Mouse (Mus musculus): ENCODE results near the gene Dag1. TPM values are rescaled to one million over a fixed set of nuclear protein-coding genes. Genes with fewer than 3 reads are reported as not detected.

Dag1 gene
- polyA plus RNA-seq (2012; rRNA removed): 69.1 and 74.7 TPM in 2 replicates

DNA sequence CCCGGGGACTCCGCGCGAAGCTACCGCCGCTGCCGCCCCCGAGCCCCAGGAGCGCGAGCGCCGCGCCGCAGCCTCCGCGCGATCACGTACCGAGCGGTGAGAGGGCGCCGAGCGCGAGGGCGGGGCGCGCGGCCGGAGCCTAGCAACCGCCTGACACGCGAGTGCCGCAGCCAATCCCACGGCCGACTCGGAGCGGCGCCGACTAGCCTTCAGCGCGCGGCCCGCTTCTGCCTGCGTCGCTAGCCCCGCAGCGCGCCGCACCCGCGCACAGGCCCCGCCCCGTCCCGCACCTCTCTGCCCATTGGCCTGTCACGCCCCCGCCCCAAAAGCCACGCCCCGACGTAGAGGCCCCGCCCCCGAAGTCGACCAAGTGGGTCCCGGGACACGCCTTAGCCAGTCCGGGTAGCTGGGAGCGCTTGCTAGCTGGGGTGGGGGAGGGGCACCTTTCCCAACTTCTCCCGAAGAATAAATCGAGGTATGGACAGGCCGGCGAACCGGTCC lies at the start of gene Dag1:
Dag1 (minus strand) TSS at position 269 of the 501 bp plus-strand sequence.

DNA sequence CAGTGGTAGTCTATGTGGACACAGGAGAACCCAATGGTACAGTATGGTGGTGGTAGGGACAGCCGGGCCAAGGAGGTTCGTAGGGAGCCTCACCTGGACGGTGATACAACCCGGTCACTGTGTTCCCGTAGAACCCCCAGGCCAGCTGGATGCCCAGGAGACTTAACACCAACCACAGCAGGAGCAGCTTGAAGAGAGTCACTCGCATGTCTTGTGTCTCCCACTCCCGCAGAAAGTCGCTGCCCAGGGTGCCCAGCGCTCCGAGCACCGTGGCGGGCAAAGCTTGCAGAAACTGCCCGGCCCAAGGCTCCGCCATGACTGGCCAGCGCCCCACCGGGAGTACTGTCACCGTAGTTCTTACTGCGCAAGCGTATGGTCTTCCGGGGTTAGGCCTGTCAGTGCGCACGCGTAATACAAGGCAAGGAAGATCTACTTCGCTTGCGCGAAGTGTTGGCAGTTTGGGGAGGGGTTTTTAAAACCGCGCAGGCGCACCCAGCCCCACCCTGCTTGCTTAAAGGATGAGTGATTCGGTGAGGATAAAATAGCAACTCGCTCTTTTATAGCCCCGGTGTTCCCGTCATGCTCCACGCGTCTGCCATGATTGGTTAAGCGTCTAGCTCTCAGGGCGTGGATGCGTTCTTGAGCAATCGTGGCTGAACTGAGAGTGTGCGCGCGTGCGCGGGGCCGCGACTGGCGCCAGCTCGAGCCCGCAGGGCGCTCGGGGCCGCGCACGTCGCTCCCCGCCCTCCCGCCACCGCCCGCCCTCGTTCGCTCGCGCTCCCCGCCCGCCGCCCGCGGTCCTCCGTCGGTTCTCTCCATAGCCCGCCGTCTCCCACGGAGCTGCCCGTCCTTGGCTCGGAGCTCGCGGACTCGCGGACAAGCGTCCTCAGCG lies 42.1 kb upstream of the Dag1 start, which contains the start of the genes Rhoa and Tcta:
Rhoa (plus strand) TSS at position 501 of the 892 bp plus-strand sequence.
Tcta (minus strand) TSS at position 532 of the 892 bp plus-strand sequence.

DNA sequence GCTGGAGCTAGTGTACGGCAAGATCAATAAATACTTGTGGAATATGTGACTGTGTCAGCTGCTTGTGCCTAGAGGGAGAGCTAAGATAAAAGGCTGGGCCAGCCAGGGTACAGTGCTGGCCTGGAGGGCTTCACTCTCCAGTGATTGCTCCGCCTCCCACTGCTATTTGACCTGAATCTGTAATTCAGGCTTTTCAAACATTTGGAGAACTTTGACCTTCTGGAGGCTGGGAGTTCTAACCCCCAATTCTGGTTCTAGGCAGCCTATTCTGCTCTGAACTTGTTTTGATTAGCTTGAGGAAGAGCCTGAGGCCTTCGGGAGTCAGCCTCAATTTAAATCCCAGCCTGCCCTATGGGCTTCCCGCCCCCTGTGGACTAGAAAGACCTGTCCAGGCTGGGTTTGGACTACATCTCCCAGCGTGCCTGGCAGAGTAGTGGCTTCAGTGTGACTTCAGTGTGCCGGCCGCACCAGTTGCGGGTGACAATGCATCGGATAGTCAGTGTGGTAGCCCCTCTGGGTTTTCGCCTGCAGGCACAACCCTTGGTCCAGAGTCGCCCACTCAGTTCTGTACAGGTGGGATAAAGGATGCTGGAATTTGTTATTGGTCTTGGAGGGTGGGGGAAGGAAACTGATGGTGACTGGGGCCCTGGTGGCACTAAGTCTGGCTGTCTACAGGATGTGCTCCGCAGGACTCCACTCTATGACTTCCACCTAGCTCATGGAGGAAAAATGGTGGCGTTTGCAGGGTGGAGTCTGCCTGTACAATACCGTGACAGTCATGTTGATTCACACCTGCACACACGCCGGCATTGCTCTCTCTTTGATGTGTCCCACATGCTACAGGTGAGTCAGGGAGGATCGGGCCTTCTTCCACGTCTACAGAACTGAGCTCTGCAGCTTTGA lies 32.9 kb upstream of the Dag1 start, which contains the start of gene Amt:
Amt (plus strand) TSS at position 401 of the 903 bp plus-strand sequence.

DNA sequence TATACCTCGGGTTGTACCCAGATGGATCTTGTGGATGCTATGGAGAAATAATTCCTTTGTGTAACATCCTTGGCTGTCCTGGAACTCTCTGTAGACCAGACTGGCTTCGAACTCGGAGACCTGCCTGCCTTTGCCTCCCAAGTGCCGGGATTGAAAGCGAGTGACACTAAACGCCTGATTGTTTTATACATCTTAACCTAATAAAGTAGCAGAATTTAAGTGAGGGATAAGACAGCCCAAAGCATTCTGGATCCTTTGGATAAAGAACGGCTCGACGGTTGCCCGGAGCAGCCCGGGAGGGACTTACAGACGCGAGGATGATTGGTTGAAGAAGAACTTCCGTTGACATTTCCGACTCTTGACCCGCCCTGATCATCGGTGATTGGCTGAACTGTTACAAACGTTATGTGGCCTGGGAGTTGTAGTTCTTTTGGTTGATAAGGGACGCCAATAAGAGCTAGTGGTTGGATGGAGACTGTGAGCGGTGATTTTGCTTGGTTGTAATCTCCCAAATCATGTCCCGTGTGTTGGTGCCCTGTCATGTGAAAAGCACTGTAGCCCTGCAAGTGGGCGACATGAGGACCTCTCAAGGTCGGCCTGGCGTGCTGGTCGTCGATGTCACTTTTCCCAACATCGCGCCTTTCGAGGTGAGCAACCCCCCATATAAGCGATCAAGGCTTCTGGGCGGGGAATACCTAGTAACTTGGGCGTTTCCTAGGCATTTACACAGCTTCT lies 26.4 kb upstream of the Dag1 start, which contains the start of gene Nicn1:
Nicn1 (plus strand) TSS at position 414 of the 735 bp plus-strand sequence.

DNA sequence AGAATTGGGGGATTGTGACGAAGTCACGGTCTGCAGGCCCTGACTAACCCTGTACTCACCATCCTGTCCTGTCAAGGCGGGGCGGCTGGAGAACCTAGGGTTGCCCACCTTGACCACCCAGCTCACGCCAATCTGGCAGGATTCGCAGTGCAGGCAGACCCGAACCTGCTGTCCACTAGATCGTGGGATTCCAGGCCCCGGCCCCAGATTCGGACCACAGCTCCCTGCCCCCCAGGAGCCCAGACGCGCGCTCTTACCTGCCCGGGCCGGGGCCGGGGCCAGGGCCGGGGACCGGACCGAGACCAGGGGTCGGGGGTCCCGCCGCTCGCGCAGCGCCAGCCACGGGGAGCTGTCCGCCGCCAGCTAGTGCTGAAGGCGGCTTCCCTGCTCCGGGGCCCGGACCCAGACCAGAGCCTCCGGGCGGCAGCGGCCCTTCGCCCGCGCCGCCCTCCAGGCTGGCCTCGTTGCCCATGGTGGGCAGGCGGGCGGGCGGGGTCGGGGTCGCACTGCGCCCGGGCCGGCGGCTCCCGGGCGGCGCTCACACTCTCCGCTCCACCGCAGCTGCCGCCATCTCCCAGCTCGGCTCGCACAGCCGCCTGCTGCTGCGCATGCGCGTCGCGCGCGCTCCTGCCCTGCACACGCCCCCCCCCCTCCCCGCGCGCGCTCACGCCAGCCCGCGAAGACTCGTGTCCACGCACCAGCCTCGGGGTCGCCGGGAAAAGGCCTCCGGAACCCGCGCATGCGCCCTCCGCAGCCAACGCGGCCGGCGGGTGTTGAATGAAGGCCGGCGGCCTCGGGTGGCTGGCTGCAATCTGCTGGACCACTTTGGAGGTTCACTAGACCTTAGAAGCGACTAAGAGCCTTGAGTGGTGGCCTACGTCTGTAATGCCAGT lies 73.7 kb downstream of the Dag1 start, which contains the start of gene Bsn:
Bsn (minus strand) TSS at position 598 of the 893 bp plus-strand sequence.

Other genes starting within 250 kb of the Dag1 start
- 37.4 and 38.5 TPM in 2 replicates for gene Gmppb, start 214.7 kb downstream of the Dag1 start, polyA plus RNA-seq (2012; rRNA removed)
- 13.0 and 13.5 TPM in 2 replicates for gene Amigo3, start 210.8 kb downstream of the Dag1 start, polyA plus RNA-seq (2012; rRNA removed)
- 0.31 and 0.59 TPM in 2 replicates for gene Mst1, start 183.5 kb downstream of the Dag1 start, polyA plus RNA-seq (2012; rRNA removed)
- gene Rnf123, start 180.6 kb downstream of the Dag1 start, polyA plus RNA-seq (2012; rRNA removed): 79.7 and 82.5 TPM in 2 replicates
- gene Apeh, start 169.4 kb downstream of the Dag1 start, polyA plus RNA-seq (2012; rRNA removed): 125 and 159 TPM in 2 replicates
- 3.3 and 3.5 TPM in 2 replicates for gene Bsn, start 73.6 kb downstream of the Dag1 start, polyA plus RNA-seq (2012; rRNA removed)
- 10.7 and 12.1 TPM in 2 replicates for gene Nicn1, start 26.5 kb upstream of the Dag1 start, polyA plus RNA-seq (2012; rRNA removed)
- gene Amt, start 32.9 kb upstream of the Dag1 start, polyA plus RNA-seq (2012; rRNA removed): 8.7 and 10.3 TPM in 2 replicates
- 90.9 and 92.1 TPM in 2 replicates for gene Rhoa, start 42.2 kb upstream of the Dag1 start, polyA plus RNA-seq (2012; rRNA removed)
- 44.9 and 50.3 TPM in 2 replicates for gene Tcta, start 42.2 kb upstream of the Dag1 start, polyA plus RNA-seq (2012; rRNA removed)
- 1,237 and 1,448 TPM in 2 replicates for gene Gpx1, start 74.9 kb upstream of the Dag1 start, polyA plus RNA-seq (2012; rRNA removed)
- gene Usp4, start 83.9 kb upstream of the Dag1 start, polyA plus RNA-seq (2012; rRNA removed): 57.9 and 63.9 TPM in 2 replicates
- 1.2 TPM in 1 of 2 replicates, not detected in the other for gene 1700102P08Rik, start 128.8 kb upstream of the Dag1 start, polyA plus RNA-seq (2012; rRNA removed)
- gene Ccdc36, start 164.5 kb upstream of the Dag1 start, polyA plus RNA-seq (2012; rRNA removed): not detected in 2 replicates
- not detected in 2 replicates for gene BC048562, start 172.5 kb upstream of the Dag1 start, polyA plus RNA-seq (2012; rRNA removed)
- 25.7 and 26.6 TPM in 2 replicates for gene Ccdc71, start 196.6 kb upstream of the Dag1 start, polyA plus RNA-seq (2012; rRNA removed)
- 42.4 and 45.5 TPM in 2 replicates for gene Klhdc8b, start 197.6 kb upstream of the Dag1 start, polyA plus RNA-seq (2012; rRNA removed)
- gene Lamb2, start 215.8 kb upstream of the Dag1 start, polyA plus RNA-seq (2012; rRNA removed): 70.8 and 77.4 TPM in 2 replicates
- gene Usp19, start 226.6 kb upstream of the Dag1 start, polyA plus RNA-seq (2012; rRNA removed): 128 and 131 TPM in 2 replicates
- gene Qars, start 243.7 kb upstream of the Dag1 start, polyA plus RNA-seq (2012; rRNA removed): 237 and 356 TPM in 2 replicates